Mouse (Mus musculus) bone marrow, adult 2 months (tissue): ENCODE data around the gene Actc1. TPM values are rescaled to one million over a fixed set of nuclear protein-coding genes. Genes with fewer than 3 reads are reported as not detected.

Experiments used
- H3K27ac ChIP-seq: fragments of 200-500 bp; 2 replicates; pipeline ENCODE4 v1.5.1; 2012; ENCODE audit warnings: low read depth, mild to moderate bottlenecking, control low read depth, inconsistent platforms, low read length; ENCODE audit not compliant: control insufficient read depth, poor library complexity, insufficient read depth
- H3K4me1 ChIP-seq: fragments of 200-500 bp; 2 replicates; pipeline ENCODE4 v1.6.1; 2011; ENCODE audit warnings: low read length; ENCODE audit not compliant: control insufficient read depth, insufficient read depth
- H3K4me3 ChIP-seq: fragments of 200-500 bp; replicated peaks from 2 replicates; pipeline ENCODE3; 2011; ENCODE audit warnings: mild to moderate bottlenecking, low read depth, low read length, control low read depth; ENCODE audit not compliant: control insufficient read depth
- CTCF ChIP-seq: fragments of 200-500 bp; IDR thresholded peaks from 2 replicates; pipeline ENCODE4 v1.5.1; 2011; ENCODE audit warnings: low read length, control low read depth; ENCODE audit not compliant: control insufficient read depth, insufficient read depth
- POLR2A ChIP-seq: fragments of 200-500 bp; IDR thresholded peaks from 2 replicates; pipeline ENCODE4 v1.6.1; 2011; ENCODE audit warnings: low read depth, mild to moderate bottlenecking, control low read depth, low read length, borderline replicate concordance; ENCODE audit not compliant: control insufficient read depth
- WGBS: fragments of 180-500 bp; shearing (Covaris S2); methylation state at CpG from one replicate; pipeline ENCODE4 v1.1.7; 2018; 5-methylcytosine and 5-hydroxymethylcytosine counted together
- polyA plus RNA-seq: library from polyadenylated mRNA; stranded (reverse); fragments of >200 nt; gene quantifications from 2 replicates; pipeline ENCODE4 v1.2.4, GENCODE M21; 2011; ENCODE audit warnings: low replicate concordance; ENCODE audit not compliant: missing spikeins, insufficient read depth, insufficient read length

Actc1 gene
- 5.5 TPM in 1 of 2 replicates, not detected in the other for polyA plus RNA-seq

GRCm38 (mm10) chr2:114052696-114053598 lies at the start of gene Actc1:
TSS of gene Actc1 (minus strand) at chr2:114053548.
- 32% methylated on average over 12 of the region's 14 CpGs for WGBS
- TF ChIP-seq CTCF: no peak
- no peak for TF ChIP-seq POLR2A
- H3K27ac ChIP-seq: no peak within 1 kb of the TSS
- H3K4me3 ChIP-seq: no peak within 1 kb of the TSS
- H3K4me1 ChIP-seq: no peaks in the 10 kb centered on the region

GRCm38 (mm10) chr2:114102471-114102870 lies 49.1 kb upstream of the Actc1 start:
- TF ChIP-seq POLR2A: no peak
- no peak for TF ChIP-seq CTCF
- Histone ChIP-seq H3K4me3 (no peak overlapping the region), H3K27ac (no peak overlapping the region), H3K4me1 (no peaks in the 10 kb centered on the region)
- WGBS: 80% methylated on average over 3 of the region's 3 CpGs

GRCm38 (mm10) chr2:114100834-114101233 lies 47.5 kb upstream of the Actc1 start:
- Histone ChIP-seq H3K4me1 (no peaks in the 10 kb centered on the region), H3K27ac (no peak overlapping the region), H3K4me3 (no peak overlapping the region)
- 91% methylated on average over 9 of the region's 9 CpGs for WGBS
- no peak for TF ChIP-seq CTCF
- TF ChIP-seq POLR2A: no peak

- no peak for TF ChIP-seq POLR2A
- TF ChIP-seq CTCF: no peak
- H3K4me1 ChIP-seq: no peaks in the 10 kb centered on the region
- H3K4me3 ChIP-seq: no peak overlapping the region
- no peak overlapping the region for H3K27ac ChIP-seq
- 79% methylated on average over 3 of the region's 3 CpGs for WGBS
Measured at GRCm38 (mm10) chr2:114099816-114100215, 46.5 kb upstream of the Actc1 start.

- 88% methylated on average over 5 of the region's 5 CpGs for WGBS
- no peak overlapping the region for H3K27ac ChIP-seq
- no peak for TF ChIP-seq POLR2A
- no peak for TF ChIP-seq CTCF
- H3K4me1 ChIP-seq: no peaks in the 10 kb centered on the region
- no peak overlapping the region for H3K4me3 ChIP-seq
Measured at GRCm38 (mm10) chr2:114099109-114099508, 45.8 kb upstream of the Actc1 start.

GRCm38 (mm10) chr2:114097627-114098026 lies 44.3 kb upstream of the Actc1 start:
- WGBS: 64% methylated on average over 4 of the region's 4 CpGs
- H3K27ac ChIP-seq: no peak overlapping the region
- TF ChIP-seq CTCF (no peak), POLR2A (no peak)
- H3K4me1 ChIP-seq: no peaks in the 10 kb centered on the region
- H3K4me3 ChIP-seq: no peak overlapping the region

- Histone ChIP-seq H3K4me1 (no peaks in the 10 kb centered on the region), H3K4me3 (no peak overlapping the region), H3K27ac (no peak overlapping the region)
- WGBS: 13% methylated on average over 1 of the region's 1 CpGs
- no peak for TF ChIP-seq POLR2A
- no peak for TF ChIP-seq CTCF
Measured at GRCm38 (mm10) chr2:114096570-114096969, 43.2 kb upstream of the Actc1 start.

GRCm38 (mm10) chr2:114095348-114095747 lies 42.0 kb upstream of the Actc1 start:
- 69% methylated on average over 5 of the region's 5 CpGs for WGBS
- Histone ChIP-seq H3K4me3 (no peak overlapping the region), H3K4me1 (no peaks in the 10 kb centered on the region), H3K27ac (no peak overlapping the region)
- no peak for TF ChIP-seq CTCF
- TF ChIP-seq POLR2A: no peak

GRCm38 (mm10) chr2:114094696-114095095 lies 41.3 kb upstream of the Actc1 start:
- TF ChIP-seq CTCF (no peak), POLR2A (no peak)
- Histone ChIP-seq H3K4me3 (no peak overlapping the region), H3K27ac (no peak overlapping the region), H3K4me1 (no peaks in the 10 kb centered on the region)
- WGBS: 60% methylated on average over 1 of the region's 1 CpGs

GRCm38 (mm10) chr2:114093577-114093976 lies 40.2 kb upstream of the Actc1 start:
- TF ChIP-seq CTCF (no peak), POLR2A (no peak)
- Histone ChIP-seq H3K4me1 (no peaks in the 10 kb centered on the region), H3K4me3 (no peak overlapping the region), H3K27ac (no peak overlapping the region)
- WGBS: 74% methylated on average over 9 of the region's 9 CpGs
